13 mouse cellular contexts compared by ENCODE assay signal in the genomic region with DNA sequence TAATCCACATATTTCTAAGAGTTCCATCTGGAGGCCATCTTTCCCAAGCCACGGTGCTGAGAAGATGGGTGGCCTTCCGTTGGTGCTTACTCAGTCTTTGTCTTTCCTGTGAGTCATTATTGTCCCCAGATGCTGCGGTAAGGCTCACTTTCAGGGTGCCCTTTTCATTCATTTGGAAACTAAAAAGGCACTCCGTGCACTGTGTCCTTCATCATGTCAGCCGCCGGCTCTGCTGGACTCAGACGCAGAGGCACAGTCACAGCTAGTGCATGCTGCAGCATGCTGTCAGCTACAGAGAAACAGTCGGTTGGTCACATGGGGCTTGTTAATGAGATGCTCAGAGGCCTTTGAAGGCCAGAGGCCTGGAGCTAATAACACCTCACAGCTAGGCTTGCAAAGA. TPM values are rescaled to one million over a fixed set of nuclear protein-coding genes. Genes with fewer than 3 reads are reported as not detected.
DNase-seq lines count a peak whose midpoint lies in the region; ATAC-seq lines count a peak whose summit lies in the region.
"Had no signal": no experiment of that assay in that cellular context is flagged by ENCODE, and none has a peak within 500 bp of the region (broad histone marks: within the 10 kb centered on the region; RNA-seq: fewer than 3 reads in every experiment).

No protein-coding gene starts in this region.

- 0 out of 2 replicates have a peak, but pooled peaks have one; percentile 72 for ATAC-seq in embryonic facial prominence, embryonic 11.5 days (replicated peaks; ENCODE audit: insufficient number of reproducible peaks, low FRiP score, low TSS enrichment, low read depth)
- peak; percentile 71; the same call in 1 of the 2 replicates for ATAC-seq in hindbrain, embryonic 14.5 days (ENCODE audit: low FRiP score)
- ATAC-seq in midbrain, embryonic 16.5 days, result peak; percentile 84
- no peak for ATAC-seq in frontal cortex, adult (ENCODE audit: low TSS enrichment)
- ATAC-seq: intestine, embryonic 15.5 days had no signal

- H3K9ac ChIP-seq in embryonic facial prominence, embryonic 11.5 days (replicated peaks; ENCODE audit: low read length), result no peak overlapping the region; the same call in 1 of the 2 replicates
- H3K9ac ChIP-seq in hindbrain, embryonic 14.5 days, result 0 out of 2 replicates have a peak overlapping the region, but pooled peaks have one; percentile 1
- peak overlapping the region; percentile 48; the same call in 1 of the 2 replicates for H3K9ac ChIP-seq in midbrain, embryonic 16.5 days (ENCODE audit: low read depth, low read length)
- H3K9ac ChIP-seq: intestine, embryonic 15.5 days had no signal

- no peak overlapping the region for H3K4me2 ChIP-seq in embryonic facial prominence, embryonic 11.5 days (ENCODE audit: low read depth, low read length)
- H3K4me2 ChIP-seq in hindbrain, embryonic 14.5 days (replicated peaks), result peak overlapping the region; percentile 10
- peak overlapping the region; percentile 37 for H3K4me2 ChIP-seq in midbrain, embryonic 16.5 days (ENCODE audit: low read length)
- H3K4me2 ChIP-seq: intestine, embryonic 15.5 days had no signal

- H3K27ac ChIP-seq in embryonic facial prominence, embryonic 11.5 days (replicated peaks; ENCODE audit: low read depth, low read length), result no peak overlapping the region
- H3K27ac ChIP-seq in hindbrain, embryonic 14.5 days, result peak overlapping the region; percentile 2; the same call in 1 of the 2 replicates
- peak overlapping the region; percentile 73 for H3K27ac ChIP-seq in midbrain, embryonic 16.5 days (ENCODE audit: low read length)
- H3K27ac ChIP-seq: intestine, embryonic 15.5 days; macrophage had no signal

- H3K4me3 ChIP-seq in embryonic facial prominence, embryonic 11.5 days (ENCODE audit: low read depth, low read length), result no peak overlapping the region
- H3K4me3 ChIP-seq in hindbrain, embryonic 14.5 days (replicated peaks; ENCODE audit: low read length), result no peak overlapping the region
- no peak overlapping the region for H3K4me3 ChIP-seq in midbrain, embryonic 16.5 days (ENCODE audit: low read depth, low read length)
- H3K4me3 ChIP-seq: intestine, embryonic 15.5 days had no signal

- DNase-seq in adrenal gland, adult 2 months, result peak; percentile 79
- DNase-seq in embryonic facial prominence, embryonic 11.5 days (ENCODE audit: low spot score), result peak; percentile 45
- peak; percentile 66 for DNase-seq in hindbrain, embryonic 14.5 days (ENCODE audit: low spot score)
- no peak for DNase-seq in thymus, postnatal 4 days
- no peak for DNase-seq in right cerebral cortex, postnatal 10 days (ENCODE audit: low spot score in 2 of 2)
- no peak for DNase-seq in kidney, postnatal 36 days
- DNase-seq: cerebellum, postnatal 14 days; gastrocnemius, postnatal 10 days; right cerebral cortex, postnatal 25 days had no signal

- H3K27me3 ChIP-seq in embryonic facial prominence, embryonic 11.5 days (ENCODE audit: control insufficient read depth, insufficient read depth, low read length), result no peaks in the 10 kb centered on the region
- H3K27me3 ChIP-seq in hindbrain, embryonic 14.5 days (ENCODE audit: control insufficient read depth, insufficient read depth, low read length), result no peaks in the 10 kb centered on the region
- H3K27me3 ChIP-seq in midbrain, embryonic 16.5 days (ENCODE audit: control insufficient read depth, insufficient read depth, low read depth, low read length), result no peaks in the 10 kb centered on the region
- H3K27me3 ChIP-seq: intestine, embryonic 15.5 days had no signal

- 19% methylated on average over 8 of the region's 8 CpGs for WGBS in embryonic facial prominence, embryonic 11.5 days
- WGBS in hindbrain, embryonic 14.5 days, result 7% methylated on average over 8 of the region's 8 CpGs
- 6% methylated on average over 8 of the region's 8 CpGs for WGBS in midbrain, embryonic 16.5 days

- H3K36me3 ChIP-seq in embryonic facial prominence, embryonic 11.5 days (replicated peaks; ENCODE audit: control insufficient read depth, insufficient read depth, low read depth, low read length), result no peaks in the 10 kb centered on the region
- no peaks in the 10 kb centered on the region for H3K36me3 ChIP-seq in hindbrain, embryonic 14.5 days (replicated peaks; ENCODE audit: control insufficient read depth, insufficient read depth)
- H3K36me3 ChIP-seq in midbrain, embryonic 16.5 days (ENCODE audit: control insufficient read depth, insufficient read depth, low read length), result no peaks in the 10 kb centered on the region
- H3K36me3 ChIP-seq: intestine, embryonic 15.5 days had no signal

- 0 out of 2 replicates have a peak, but pooled peaks cover 4% of the 10 kb centered on the region for H3K4me1 ChIP-seq in embryonic facial prominence, embryonic 11.5 days (ENCODE audit: control insufficient read depth, insufficient read depth, low read length)
- no peaks in the 10 kb centered on the region for H3K4me1 ChIP-seq in hindbrain, embryonic 14.5 days (replicated peaks; ENCODE audit: control insufficient read depth, insufficient read depth, low read length)
- peaks cover 6% of the 10 kb centered on the region for H3K4me1 ChIP-seq in midbrain, embryonic 16.5 days (ENCODE audit: control insufficient read depth, insufficient read depth, low read length)
- H3K4me1 ChIP-seq: intestine, embryonic 15.5 days had no signal

- H3K9me3 ChIP-seq in embryonic facial prominence, embryonic 11.5 days (replicated peaks; ENCODE audit: control insufficient read depth, low read length), result no peaks in the 10 kb centered on the region
- no peaks in the 10 kb centered on the region for H3K9me3 ChIP-seq in hindbrain, embryonic 14.5 days (ENCODE audit: control insufficient read depth, low read length)
- H3K9me3 ChIP-seq in midbrain, embryonic 16.5 days (replicated peaks; ENCODE audit: control insufficient read depth, low read length, poor library complexity, severe bottlenecking), result no peaks in the 10 kb centered on the region
- H3K9me3 ChIP-seq: intestine, embryonic 15.5 days had no signal

RNA-seq across cellular contexts. Expression of a gene that starts 19.7 kb away (rescaled TPM):
- 10 to 100 TPM; 19.2 to 23.6 TPM for total RNA-seq in adrenal gland, adult 2 months (2021)
- 2.8 and 3.3 TPM in 2 replicates for polyA plus RNA-seq in adrenal gland, adult 2 months (2012; rRNA removed)
- 5.5 and 6.0 TPM in 2 replicates for polyA plus RNA-seq in embryonic facial prominence, embryonic 11.5 days (2014; fragmentation: Nextera tagmentation; extraction: Ambion mirVana)
- 7.1 and 7.2 TPM in 2 replicates for polyA plus RNA-seq in hindbrain, embryonic 14.5 days (2014; fragmentation: Nextera tagmentation; extraction: Ambion mirVana)
- 3.9 and 5.6 TPM in 2 replicates for polyA plus RNA-seq in midbrain, embryonic 16.5 days (2015; fragmentation: Nextera tagmentation; extraction: Ambion mirVana)

Comparison
In these comparisons a context has a peak if more than half of its experiments do, and no peak if none do; other contexts are left out.
1. DNase-seq: peak in adrenal gland, adult 2 months (single experiment), embryonic facial prominence, embryonic 11.5 days (single experiment) and hindbrain, embryonic 14.5 days (single experiment); none in thymus, postnatal 4 days (single experiment), right cerebral cortex, postnatal 10 days (0 of 2) and kidney, postnatal 36 days (0 of 2).